Mouse (Mus musculus): ENCODE measurements around the gene Tra2b. TPM values are rescaled to one million over a fixed set of nuclear protein-coding genes. Genes with fewer than 3 reads are reported as not detected.

Tra2b gene
- polyA plus RNA-seq, 1 experiment from 2014 or later = 373 TPM

DNA sequence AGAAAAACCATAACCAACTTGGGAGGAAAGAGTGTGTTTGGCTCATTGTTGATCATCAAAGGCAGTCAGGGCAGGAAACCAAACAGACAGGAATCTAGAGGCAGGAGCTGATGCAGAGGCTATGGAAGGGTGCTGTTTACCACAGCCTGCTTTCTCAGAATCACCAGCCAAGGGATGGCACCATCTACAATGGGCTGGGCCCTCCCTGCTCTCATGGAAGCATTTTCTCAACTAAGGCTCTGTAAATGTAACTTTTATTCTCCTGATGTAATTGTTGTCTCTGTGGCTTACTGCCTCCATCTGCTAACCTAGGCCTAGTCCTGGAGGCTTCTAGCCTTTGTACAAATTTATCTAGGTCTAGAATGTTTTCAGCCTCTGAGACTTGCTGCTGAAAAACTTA, 10.7 kb upstream of the Tra2b start:
- no peak overlapping the region for H3K27ac ChIP-seq (ENCODE audit: low read length)
- no peaks in the 10 kb centered on the region for H3K9me3 ChIP-seq (ENCODE audit: control insufficient read depth, low read length)
- H3K36me3 ChIP-seq (ENCODE audit: control insufficient read depth, insufficient read depth) = no peaks in the 10 kb centered on the region
- no peaks in the 10 kb centered on the region for H3K4me1 ChIP-seq (replicated peaks; ENCODE audit: control insufficient read depth, insufficient read depth, low read length)
- H3K4me3 ChIP-seq (replicated peaks; ENCODE audit: low read length) = no peak overlapping the region
- H3K9ac ChIP-seq (replicated peaks; ENCODE audit: low read depth, low read length) = no peak overlapping the region
- no peak overlapping the region for H3K4me2 ChIP-seq (ENCODE audit: low read length)
- H3K27me3 ChIP-seq (replicated peaks; ENCODE audit: control insufficient read depth, insufficient read depth, low read length) = no peaks in the 10 kb centered on the region
- no peak for ATAC-seq

GRCm38 (mm10) chr16:22275142-22275541, 9.3 kb upstream of the Tra2b start:
- 44% methylated on average over 2 of the region's 2 CpGs for WGBS
- no peaks in the 10 kb centered on the region for H3K9me3 ChIP-seq (ENCODE audit: control insufficient read depth, low read length)
- H3K27me3 ChIP-seq (replicated peaks; ENCODE audit: control insufficient read depth, insufficient read depth, low read length) = no peaks in the 10 kb centered on the region
- ATAC-seq = no peak
- no peak overlapping the region for H3K4me3 ChIP-seq (replicated peaks; ENCODE audit: low read length)
- no peak overlapping the region for H3K4me2 ChIP-seq (ENCODE audit: low read length)
- H3K4me1 ChIP-seq (replicated peaks; ENCODE audit: control insufficient read depth, insufficient read depth, low read length) = no peaks in the 10 kb centered on the region
- H3K36me3 ChIP-seq (ENCODE audit: control insufficient read depth, insufficient read depth) = no peaks in the 10 kb centered on the region
- no peak overlapping the region for H3K27ac ChIP-seq (ENCODE audit: low read length)
- no peak overlapping the region for H3K9ac ChIP-seq (replicated peaks; ENCODE audit: low read depth, low read length)

DNA sequence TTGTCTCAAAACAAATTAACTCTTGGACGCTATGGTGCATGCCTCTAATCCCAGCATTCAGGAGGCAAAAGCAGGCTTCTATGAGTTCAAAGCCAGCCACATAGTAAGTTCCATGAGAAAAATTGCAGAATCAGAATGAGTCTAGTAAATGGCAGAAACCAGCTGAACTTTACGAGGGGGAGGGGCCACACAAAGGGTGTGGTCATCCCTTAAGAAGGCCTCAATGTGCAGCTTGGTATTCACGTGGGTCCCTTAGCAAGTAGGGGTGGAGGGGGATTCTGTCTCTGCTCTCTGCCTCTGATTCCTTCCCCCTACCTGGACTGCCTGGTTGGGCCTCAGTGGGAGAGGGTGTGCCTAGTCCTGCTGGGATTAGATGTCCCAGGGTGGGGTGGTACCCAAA, 4.7 kb upstream of the Tra2b start:
- WGBS = 58% methylated on average over 3 of the region's 3 CpGs
- ATAC-seq = no peak

GRCm38 (mm10) chr16:22266384-22266783, 579 bp upstream of the Tra2b start:
- H3K9me3 ChIP-seq (ENCODE audit: control insufficient read depth, low read length) = no peaks in the 10 kb centered on the region
- ATAC-seq = peak; percentile 2
- H3K9ac ChIP-seq (replicated peaks; ENCODE audit: low read depth, low read length) = peak overlapping the region; percentile 70
- H3K4me2 ChIP-seq (ENCODE audit: low read length) = peak overlapping the region; percentile 60
- no peaks in the 10 kb centered on the region for H3K36me3 ChIP-seq (ENCODE audit: control insufficient read depth, insufficient read depth)
- H3K4me1 ChIP-seq (replicated peaks; ENCODE audit: control insufficient read depth, insufficient read depth, low read length) = peaks cover 16% of the 10 kb centered on the region
- no peaks in the 10 kb centered on the region for H3K27me3 ChIP-seq (replicated peaks; ENCODE audit: control insufficient read depth, insufficient read depth, low read length)
- peak overlapping the region; percentile 98 for H3K27ac ChIP-seq (ENCODE audit: low read length)
- 42% methylated on average over 8 of the region's 8 CpGs for WGBS
- peak overlapping the region; percentile 91 for H3K4me3 ChIP-seq (replicated peaks; ENCODE audit: low read length)

More for the DNA sequence above, 4.7 kb upstream of the Tra2b start:
- H3K4me3 ChIP-seq (replicated peaks; ENCODE audit: low read length) = no peak overlapping the region
- no peak overlapping the region for H3K9ac ChIP-seq (replicated peaks; ENCODE audit: low read depth, low read length)
- peaks cover 4% of the 10 kb centered on the region for H3K4me1 ChIP-seq (replicated peaks; ENCODE audit: control insufficient read depth, insufficient read depth, low read length)
- no peaks in the 10 kb centered on the region for H3K36me3 ChIP-seq (ENCODE audit: control insufficient read depth, insufficient read depth)
- H3K4me2 ChIP-seq (ENCODE audit: low read length) = no peak overlapping the region
- no peaks in the 10 kb centered on the region for H3K9me3 ChIP-seq (ENCODE audit: control insufficient read depth, low read length)
- H3K27ac ChIP-seq (ENCODE audit: low read length) = no peak overlapping the region
- H3K27me3 ChIP-seq (replicated peaks; ENCODE audit: control insufficient read depth, insufficient read depth, low read length) = no peaks in the 10 kb centered on the region

GRCm38 (mm10) chr16:22264962-22265848, 600 bp downstream of the Tra2b start:
- Histone ChIP-seq H3K27me3 (replicated peaks; ENCODE audit: control insufficient read depth, insufficient read depth, low read length) (no peaks in the 10 kb centered on the region), H3K4me3 (replicated peaks; ENCODE audit: low read length) (peak overlapping the region; percentile 91), H3K36me3 (ENCODE audit: control insufficient read depth, insufficient read depth) (no peaks in the 10 kb centered on the region), H3K4me2 (ENCODE audit: low read length) (peak overlapping the region; percentile 94), H3K4me1 (replicated peaks; ENCODE audit: control insufficient read depth, insufficient read depth, low read length) (peaks cover 18% of the 10 kb centered on the region), H3K9me3 (ENCODE audit: control insufficient read depth, low read length) (no peaks in the 10 kb centered on the region), H3K9ac (replicated peaks; ENCODE audit: low read depth, low read length) (peak overlapping the region; percentile 97), H3K27ac (ENCODE audit: low read length) (peak overlapping the region; percentile 98)
- ATAC-seq = peak; percentile 65
- under 1% methylated on average over 72 of the region's 81 CpGs for WGBS

GRCm38 (mm10) chr16:22264232-22264961, 1.4 kb downstream of the Tra2b start:
- under 1% methylated on average over 16 of the region's 16 CpGs for WGBS
- H3K9me3 ChIP-seq (ENCODE audit: control insufficient read depth, low read length) = no peaks in the 10 kb centered on the region
- H3K27me3 ChIP-seq (replicated peaks; ENCODE audit: control insufficient read depth, insufficient read depth, low read length) = no peaks in the 10 kb centered on the region
- peak overlapping the region; percentile 97 for H3K9ac ChIP-seq (replicated peaks; ENCODE audit: low read depth, low read length)
- H3K27ac ChIP-seq (ENCODE audit: low read length) = peak overlapping the region; percentile 98
- peaks cover 20% of the 10 kb centered on the region for H3K4me1 ChIP-seq (replicated peaks; ENCODE audit: control insufficient read depth, insufficient read depth, low read length)
- ATAC-seq = no peak
- peak overlapping the region; percentile 94 for H3K4me2 ChIP-seq (ENCODE audit: low read length)
- H3K36me3 ChIP-seq (ENCODE audit: control insufficient read depth, insufficient read depth) = no peaks in the 10 kb centered on the region
- H3K4me3 ChIP-seq (replicated peaks; ENCODE audit: low read length) = peak overlapping the region; percentile 91

DNA sequence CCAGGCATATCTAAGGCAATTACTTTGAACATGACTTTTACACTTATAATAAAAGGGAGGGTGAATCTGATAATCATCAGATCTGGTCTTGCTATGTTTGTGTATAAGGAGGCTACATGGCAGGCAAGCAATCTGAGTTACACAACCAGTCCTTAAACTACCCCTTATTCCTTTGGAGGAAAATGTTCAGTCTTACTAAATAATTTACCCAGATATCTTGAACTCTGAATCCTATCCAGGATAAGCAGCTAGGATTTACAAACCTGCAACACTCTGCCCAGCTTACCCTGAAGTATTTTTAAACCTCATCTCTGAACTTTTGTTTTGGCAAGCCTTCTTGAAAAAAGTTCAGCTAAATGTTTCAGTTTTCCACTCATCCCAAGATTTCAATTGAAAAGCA, 2.7 kb downstream of the Tra2b start:
- H3K9me3 ChIP-seq (ENCODE audit: control insufficient read depth, low read length) = no peaks in the 10 kb centered on the region
- no peaks in the 10 kb centered on the region for H3K36me3 ChIP-seq (ENCODE audit: control insufficient read depth, insufficient read depth)
- H3K4me3 ChIP-seq (replicated peaks; ENCODE audit: low read length) = peak overlapping the region; percentile 91
- H3K27me3 ChIP-seq (replicated peaks; ENCODE audit: control insufficient read depth, insufficient read depth, low read length) = no peaks in the 10 kb centered on the region
- H3K4me2 ChIP-seq (ENCODE audit: low read length) = peak overlapping the region; percentile 94
- H3K9ac ChIP-seq (replicated peaks; ENCODE audit: low read depth, low read length) = no peak overlapping the region
- peaks cover 24% of the 10 kb centered on the region for H3K4me1 ChIP-seq (replicated peaks; ENCODE audit: control insufficient read depth, insufficient read depth, low read length)
- no peak overlapping the region for H3K27ac ChIP-seq (ENCODE audit: low read length)
- no peak for ATAC-seq

- H3K9ac ChIP-seq (replicated peaks; ENCODE audit: low read depth, low read length) = no peak overlapping the region
Measured at GRCm38 (mm10) chr16:22261563-22261962, 4.2 kb downstream of the Tra2b start.

DNA sequence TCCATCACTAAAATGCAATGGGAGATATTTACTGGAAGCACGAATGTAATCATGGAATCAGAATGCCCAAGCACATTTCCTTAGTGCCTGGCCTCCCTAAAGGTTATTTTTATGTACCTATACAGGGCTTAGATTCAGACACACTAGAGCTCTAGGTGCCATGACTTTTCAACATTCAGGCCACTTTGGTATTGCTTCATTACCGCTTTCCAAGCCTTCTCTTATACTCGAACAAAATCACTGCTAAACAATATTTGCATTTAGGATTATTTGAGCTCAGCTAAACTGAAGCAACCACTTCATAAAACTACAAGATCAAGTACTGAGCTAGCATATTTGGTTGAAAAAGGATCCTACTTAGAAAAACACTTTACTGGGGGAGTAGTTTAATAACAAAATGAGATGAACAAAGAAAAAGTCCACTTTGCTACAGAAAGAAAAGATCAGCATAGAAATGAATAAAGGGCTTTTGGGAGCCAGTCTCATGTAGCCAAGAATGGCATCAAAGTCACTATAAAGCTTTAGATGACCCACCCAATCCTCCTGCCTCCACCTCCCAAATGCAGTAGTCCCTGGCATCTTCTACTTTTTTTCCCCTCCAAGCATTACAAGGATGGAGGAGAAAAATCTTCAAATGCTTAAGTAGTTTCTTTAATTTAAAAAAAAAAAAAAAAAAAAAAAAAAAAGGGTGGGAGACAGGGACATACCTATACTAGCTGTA, 5.2 kb downstream of the Tra2b start:
- Histone ChIP-seq H3K9ac (replicated peaks; ENCODE audit: low read depth, low read length) (no peak overlapping the region), H3K4me2 (ENCODE audit: low read length) (no peak overlapping the region), H3K27ac (ENCODE audit: low read length) (no peak overlapping the region), H3K4me3 (replicated peaks; ENCODE audit: low read length) (no peak overlapping the region), H3K9me3 (ENCODE audit: control insufficient read depth, low read length) (no peaks in the 10 kb centered on the region), H3K4me1 (replicated peaks; ENCODE audit: control insufficient read depth, insufficient read depth, low read length) (peaks cover 31% of the 10 kb centered on the region), H3K36me3 (ENCODE audit: control insufficient read depth, insufficient read depth) (no peaks in the 10 kb centered on the region), H3K27me3 (replicated peaks; ENCODE audit: control insufficient read depth, insufficient read depth, low read length) (no peaks in the 10 kb centered on the region)
- ATAC-seq = no peak
- 49% methylated on average over 3 of the region's 3 CpGs for WGBS

More at GRCm38 (mm10) chr16:22261563-22261962, 4.2 kb downstream of the Tra2b start:
- Histone ChIP-seq H3K4me3 (replicated peaks; ENCODE audit: low read length) (no peak overlapping the region), H3K27ac (ENCODE audit: low read length) (no peak overlapping the region), H3K27me3 (replicated peaks; ENCODE audit: control insufficient read depth, insufficient read depth, low read length) (no peaks in the 10 kb centered on the region), H3K36me3 (ENCODE audit: control insufficient read depth, insufficient read depth) (no peaks in the 10 kb centered on the region), H3K4me2 (ENCODE audit: low read length) (no peak overlapping the region), H3K4me1 (replicated peaks; ENCODE audit: control insufficient read depth, insufficient read depth, low read length) (peaks cover 29% of the 10 kb centered on the region), H3K9me3 (ENCODE audit: control insufficient read depth, low read length) (no peaks in the 10 kb centered on the region)
- ATAC-seq = no peak
- 70% methylated on average over 2 of the region's 2 CpGs for WGBS
